Mouse (Mus musculus) gastrocnemius, postnatal 36 days (tissue): ENCODE data around the gene Syf2. TPM values are rescaled to one million over a fixed set of nuclear protein-coding genes. Genes with fewer than 3 reads are reported as not detected.

Experiments used
- DNase-seq, 2 experiments: peaks; one replicate each; pipeline ENCODE4 v3.0.0; 2022
- intact Hi-C: fragments of 180-260 bp; cut with DNase I; formaldehyde crosslinking; loops from one replicate; pipeline ENCODE4 v1.15.1; 2025
- total RNA-seq, 2 experiments: library from RNA; stranded (reverse); gene quantifications; 2 replicates each; pipeline ENCODE4 v1.2.3; 2021

Syf2 gene
- total RNA-seq, 2 experiments from 2014 or later, result 31.4 to 39.2 TPM

DNA sequence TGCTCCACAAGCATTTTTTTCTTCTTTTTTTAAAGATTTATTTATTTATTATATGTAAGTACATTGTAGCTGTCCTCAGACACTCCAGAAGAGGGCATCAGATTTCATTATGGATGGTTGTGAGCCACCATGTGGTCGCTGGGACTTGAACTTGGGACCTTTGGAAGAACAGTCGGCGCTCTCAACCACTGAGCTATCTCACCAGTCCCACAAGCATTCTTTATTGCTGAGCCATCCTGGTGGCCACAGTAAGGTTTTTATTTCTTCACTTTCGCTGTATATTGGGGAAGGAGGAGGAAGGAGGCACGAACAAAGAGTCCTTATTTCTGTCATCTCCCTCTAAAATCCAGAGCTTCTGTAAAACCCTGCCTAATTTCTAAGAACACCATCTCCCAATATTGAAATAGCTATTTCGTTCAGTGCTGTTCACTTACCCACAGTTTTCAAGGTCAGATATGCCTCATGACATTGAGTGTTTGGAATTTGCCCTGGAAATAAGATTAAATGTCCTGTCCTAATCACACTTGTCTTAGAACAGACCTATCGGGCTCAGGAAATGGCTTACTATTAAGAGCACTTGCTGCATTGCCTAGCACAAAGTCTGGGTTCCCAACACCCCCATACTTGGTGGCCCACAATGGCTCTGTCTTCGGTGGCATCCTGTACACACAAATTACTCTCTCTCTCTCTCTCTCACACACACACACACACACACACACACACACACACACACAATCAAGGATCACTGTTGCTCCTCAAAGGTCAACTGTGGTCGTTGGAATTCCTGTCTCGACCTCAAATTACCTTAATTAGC, 8.4 kb upstream of the Syf2 start:
- DNase-seq, result no peak
- intact Hi-C loops, result loop anchor here (5.0 kb wide), 1 partner anchor 70 kb away; the partner anchor contains the start of gene Maco1

DNA sequence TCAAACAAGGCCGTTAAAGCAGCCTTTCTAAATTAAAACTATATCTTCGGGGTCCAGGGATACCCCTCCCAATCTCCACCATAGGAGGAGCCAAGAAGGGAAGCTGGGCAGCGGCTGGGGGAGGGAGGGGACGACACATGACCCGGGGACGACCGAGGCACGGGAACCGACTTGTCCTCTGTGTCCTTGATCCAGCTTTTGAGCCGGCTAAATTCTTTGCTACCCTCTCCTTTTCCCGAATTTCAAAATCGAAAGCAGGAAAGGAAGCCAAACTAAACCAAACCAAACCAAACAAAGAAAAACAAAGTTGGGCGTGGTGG, 7.8 kb upstream of the Syf2 start:
- intact Hi-C loops, result loop anchor here (5.0 kb wide), 1 partner anchor 71 kb away; the partner anchor contains the start of gene Maco1
- peak in 1 of 2 experiments; percentile 66 for DNase-seq

DNA sequence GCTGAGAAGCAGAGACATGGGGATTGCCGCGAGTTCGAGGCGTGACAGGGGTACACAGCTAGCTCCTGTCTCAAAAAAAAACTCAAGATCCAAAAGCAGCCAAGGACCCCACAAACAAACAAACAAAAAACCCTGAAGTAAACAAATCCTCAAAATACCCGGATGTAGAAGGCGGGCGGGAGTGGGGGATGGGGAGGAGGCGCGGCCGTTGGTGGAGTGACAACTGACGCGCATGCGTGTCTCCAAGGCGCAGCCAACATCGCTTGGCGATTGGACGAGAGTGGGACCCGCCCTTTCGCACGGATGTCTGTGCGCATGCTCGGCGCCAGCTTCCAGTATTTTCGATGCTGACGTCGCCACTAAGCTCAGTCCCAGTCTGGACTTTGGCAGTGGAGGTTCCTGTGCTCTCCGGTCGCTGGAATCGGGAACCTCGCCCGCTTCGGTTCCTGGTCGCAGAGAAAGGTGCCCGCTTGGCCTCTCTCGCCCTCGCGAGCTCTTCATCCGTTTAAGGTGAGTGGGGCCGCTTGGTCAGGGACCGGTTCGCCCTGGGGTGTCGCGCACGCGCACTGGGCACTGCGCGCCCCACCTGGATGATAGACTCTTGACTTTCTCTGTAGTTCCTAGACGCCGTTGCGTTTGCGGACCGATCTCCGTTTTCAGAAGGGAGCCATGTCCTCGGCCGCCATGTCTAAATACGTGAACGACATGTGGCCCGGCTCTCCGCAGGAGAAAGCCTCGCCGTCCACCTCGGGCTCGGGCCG, 7.3 kb upstream of the Syf2 start, which contains the start of gene Rsrp1:
Gene Rsrp1 (plus strand): TSS at position 335 of the 761 bp plus-strand sequence.
- intact Hi-C loops, result loop anchor here (5.0 kb wide), 1 partner anchor 71 kb away; the partner anchor contains the start of gene Maco1
- DNase-seq, result peak; percentile 96 to 98

DNA sequence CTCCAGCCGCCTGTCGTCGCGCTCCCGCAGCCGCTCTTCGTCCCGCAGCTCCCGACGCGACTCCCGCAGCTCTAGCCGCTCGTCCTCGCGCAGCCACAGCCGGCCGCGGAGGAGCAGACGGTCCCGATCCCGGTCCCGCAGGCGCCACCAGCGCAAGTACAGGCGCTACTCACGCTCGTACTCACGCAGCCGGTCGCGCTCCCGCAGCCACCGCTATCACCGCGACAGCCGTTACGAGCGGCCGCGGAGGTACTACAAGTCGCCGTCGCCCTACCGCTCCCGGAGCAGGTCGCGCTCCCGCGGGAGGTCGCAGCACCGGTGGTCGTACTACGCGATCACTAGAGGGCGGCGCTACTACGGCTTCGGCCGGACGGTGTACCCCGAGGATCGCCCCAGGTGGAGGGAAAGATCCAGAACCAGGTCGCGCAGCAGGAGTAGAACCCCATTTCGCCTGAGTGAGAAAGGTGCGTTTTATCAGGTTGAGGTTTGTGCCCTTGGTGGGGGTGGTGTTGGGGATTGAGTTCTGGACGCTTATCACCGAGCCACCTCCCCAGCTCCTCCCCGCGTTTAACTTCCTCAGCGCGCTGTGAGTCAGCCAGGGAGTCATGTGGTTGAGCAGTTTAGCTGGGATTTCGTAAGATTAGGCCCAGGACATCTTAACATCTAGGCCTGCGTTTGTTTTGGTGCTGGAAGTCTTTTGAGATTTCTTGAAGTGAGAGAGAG, 6.5 kb upstream of the Syf2 start:
- DNase-seq, result peak; percentile 61 to 64
- intact Hi-C loops, result loop anchor here (5.0 kb wide), 1 partner anchor 72 kb away; the partner anchor contains the start of gene Maco1

DNA sequence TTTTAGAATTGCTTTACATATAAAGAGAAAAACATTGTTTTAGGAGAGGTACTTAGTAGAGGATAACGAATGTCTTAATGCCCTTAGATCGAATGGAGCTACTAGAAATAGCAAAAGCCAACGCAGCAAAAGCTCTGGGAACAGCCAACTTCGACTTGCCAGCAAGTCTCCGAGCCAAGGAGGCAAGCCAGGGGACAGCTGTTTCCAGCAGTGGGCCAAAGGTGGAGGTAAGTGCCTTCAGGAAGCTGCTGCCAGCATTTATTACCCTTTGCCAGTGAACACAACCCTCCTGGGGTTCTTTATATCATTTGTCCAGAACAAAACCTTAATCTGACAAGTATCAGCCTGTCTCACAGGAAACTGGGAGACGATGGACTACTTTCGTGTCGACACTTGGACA, 5.5 kb upstream of the Syf2 start:
- DNase-seq, result peak; percentile 53 to 62
- intact Hi-C loops, result no loop called here

DNA sequence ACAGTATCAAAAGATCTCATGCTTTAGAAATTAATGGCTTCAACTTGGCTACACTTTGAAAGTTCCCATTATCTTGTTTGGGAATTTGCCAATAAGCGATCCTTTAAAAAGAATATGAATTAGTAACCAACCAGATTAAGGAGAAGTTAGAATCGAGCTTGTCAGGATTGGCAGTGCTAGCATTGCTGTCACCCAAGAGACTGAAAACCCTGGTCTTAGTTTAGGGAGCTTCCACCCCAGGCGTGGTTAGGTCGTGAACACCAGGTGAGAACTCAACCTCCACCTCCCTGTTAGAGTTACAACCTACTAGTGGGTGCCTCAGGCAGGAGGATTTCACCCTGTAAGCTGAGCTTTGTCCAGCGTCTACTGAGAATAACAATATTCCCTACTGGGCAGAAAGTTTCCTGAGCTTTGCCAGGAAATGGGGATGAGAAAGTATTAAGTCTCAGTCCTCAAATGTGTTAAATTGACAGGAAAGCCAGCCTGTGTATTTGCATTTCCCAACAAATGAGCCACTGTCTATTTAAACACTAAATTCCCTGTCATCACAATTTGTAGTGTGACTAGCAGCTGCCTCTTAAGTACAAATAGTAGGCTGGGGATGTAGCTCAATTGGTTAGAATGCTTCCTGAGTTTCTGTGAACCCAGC, 2.8 kb upstream of the Syf2 start:
- no peak for DNase-seq
- intact Hi-C loops, result no loop called here

DNA sequence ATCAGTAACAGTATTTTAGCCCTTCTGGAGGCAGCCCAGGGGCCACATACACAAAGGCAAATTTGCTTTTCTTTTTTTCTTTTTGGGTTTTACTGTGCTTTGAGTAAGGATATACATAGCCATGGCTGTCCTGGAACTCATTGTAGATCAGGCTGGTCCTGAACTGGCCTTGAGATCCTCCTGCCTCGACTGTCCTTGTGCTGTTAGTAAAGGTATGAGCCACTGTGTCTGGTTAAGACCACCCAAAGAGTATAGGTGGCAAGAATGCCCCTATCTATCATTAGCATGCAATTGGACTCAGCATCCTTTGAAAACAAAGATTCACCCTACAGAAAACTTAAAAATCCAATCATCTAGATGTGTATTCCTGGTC, 2.2 kb upstream of the Syf2 start:
- intact Hi-C loops, result no loop called here
- DNase-seq, result no peak

DNA sequence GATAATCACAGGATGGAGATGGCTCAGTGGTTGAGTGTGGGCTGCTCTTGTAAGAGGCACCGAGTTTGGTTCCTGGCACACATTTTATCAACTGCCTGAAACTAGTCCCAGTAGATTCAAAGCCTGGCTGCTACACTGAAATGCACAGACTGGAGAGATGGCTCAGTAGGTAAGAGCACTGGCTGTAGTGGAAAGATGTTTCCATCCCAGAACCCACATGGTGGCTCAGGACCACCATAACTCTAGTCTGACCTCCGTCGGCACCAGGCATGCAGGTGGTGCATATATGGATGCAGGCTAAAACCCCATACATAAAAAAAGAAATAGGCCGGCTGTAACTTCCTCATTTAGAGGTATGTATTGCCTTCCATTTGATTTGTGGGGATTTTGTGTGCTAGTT, 1.2 kb upstream of the Syf2 start:
- intact Hi-C loops, result no loop called here

DNA sequence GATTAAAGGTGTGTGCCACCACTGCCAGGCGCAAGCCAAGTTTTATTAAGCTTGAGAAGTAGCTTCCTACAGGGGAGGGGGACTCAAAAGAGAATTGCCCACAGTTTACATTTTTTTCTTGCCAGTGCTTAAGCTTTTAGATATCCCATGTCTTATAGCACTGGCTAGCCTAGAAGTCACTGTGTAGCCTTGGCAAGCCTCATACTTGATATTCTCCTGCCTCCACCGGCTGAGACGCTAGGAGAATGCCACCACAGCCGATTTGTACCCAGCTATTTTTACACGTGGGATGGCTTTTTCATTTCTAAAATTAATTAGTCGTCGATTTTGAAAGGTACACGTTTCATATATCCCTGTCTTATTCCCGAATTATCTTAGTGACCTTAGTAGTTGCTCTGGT, 508 bp upstream of the Syf2 start:
- intact Hi-C loops, result no loop called here
- no peak for DNase-seq

More for the DNA sequence above, 1.2 kb upstream of the Syf2 start:
- no peak for DNase-seq

DNA sequence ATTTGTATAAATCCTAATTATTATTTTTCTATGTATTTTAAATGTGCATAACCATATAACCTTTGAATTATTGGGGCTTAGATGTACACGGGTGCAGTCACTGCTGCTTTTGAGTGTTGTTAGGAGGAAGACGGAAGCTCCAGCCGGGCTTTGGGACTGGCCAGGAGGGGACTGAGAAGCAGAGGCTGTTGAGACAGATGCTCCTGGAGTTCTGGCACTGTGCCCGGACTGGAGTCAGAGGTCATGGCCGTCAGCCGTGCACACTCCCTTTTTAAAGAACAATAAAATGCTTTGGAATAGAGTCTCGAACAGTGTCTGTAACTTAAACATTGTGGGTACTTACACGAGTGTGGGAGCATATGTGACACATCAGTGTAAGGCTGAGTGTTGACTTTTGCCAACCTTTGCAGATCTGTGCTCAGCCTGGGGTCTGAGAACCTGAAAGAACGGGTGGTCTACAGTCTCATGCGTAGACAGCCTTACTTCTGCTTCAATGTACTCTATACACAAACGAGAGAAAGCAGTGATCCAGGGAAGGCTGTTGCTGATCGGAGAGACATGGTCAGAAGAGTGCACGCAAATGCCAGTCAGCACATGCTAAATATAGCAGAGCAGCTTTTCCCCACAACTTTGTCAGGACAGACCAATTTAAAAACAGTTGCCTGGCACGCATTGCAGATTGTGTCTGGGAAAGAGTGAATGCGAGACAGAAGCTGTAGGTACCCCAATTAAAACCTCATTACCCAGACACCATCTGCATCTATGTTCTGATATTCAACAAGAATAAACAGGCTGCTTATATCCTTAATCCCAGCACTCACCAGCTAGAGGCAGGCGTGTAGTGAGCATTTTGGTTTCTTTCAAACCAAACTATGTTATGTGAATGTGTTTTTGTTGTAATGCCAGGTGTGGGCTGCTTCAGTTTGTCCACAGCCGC, 6.8 kb downstream of the Syf2 start:
- no peak for DNase-seq
- intact Hi-C loops, result no loop called here

DNA sequence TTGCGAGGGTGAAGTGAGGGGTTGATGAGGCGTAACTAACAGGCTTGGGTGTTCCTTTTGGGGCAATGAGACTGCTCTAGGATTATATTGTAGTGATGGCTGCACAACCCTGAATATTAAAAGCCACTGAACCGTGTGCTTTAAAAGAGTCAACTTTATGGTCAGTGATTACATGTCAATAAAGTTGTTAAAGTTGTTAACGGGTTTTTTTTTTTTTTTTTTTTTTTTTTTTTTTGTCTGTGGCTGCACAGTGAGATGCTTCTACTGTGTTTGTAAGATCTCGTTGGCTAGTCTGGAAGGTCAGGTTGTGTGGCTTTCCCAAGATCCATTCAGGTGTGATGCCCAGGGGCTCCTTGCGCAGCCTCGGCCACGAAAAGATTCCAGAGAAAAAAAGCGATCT, 9.2 kb downstream of the Syf2 start:
- DNase-seq, result no peak
- intact Hi-C loops, result loop anchor here (10.0 kb wide), 1 partner anchor 385 kb away; no protein-coding TSS in a partner anchor

DNA sequence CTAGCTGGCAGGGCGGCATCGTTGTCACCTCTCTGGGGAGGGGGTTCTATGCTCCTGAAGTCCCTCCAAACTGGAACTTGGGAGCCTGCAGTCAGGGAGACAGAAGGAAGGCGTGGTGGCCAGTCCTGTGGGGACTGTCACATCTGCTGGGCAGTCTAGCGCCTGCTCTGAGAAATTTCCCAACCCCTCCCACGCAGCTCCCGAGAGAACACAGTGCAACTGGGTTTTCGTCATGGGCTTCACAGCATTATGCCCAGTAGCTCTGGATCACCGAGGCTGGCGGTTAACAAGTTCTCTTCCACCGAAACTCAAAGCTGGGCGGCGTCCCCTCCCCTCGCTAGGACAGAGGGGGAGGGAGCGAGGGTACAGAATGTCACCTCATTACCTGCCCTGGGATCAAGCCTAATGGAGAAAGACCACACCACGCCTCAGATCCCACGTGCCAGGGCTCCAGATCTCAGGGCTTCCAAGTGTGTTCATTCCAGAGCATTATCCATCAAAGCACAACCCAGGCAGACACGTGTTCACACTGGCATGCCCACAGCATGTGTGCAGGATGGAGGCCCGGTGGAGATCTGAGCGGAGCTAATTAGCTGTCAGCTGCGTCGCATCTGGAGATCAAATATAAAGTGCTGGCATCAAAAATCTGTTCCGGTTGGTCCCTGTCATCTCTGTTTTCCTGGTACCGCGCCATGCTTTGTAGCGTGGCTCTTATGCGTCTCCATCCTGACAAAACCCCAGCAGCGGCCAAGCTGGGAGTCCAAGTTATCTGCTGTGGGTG, 13.2 kb downstream of the Syf2 start:
- intact Hi-C loops, result loop anchor here (10.0 kb wide), 1 partner anchor 381 kb away; no protein-coding TSS in a partner anchor

DNA sequence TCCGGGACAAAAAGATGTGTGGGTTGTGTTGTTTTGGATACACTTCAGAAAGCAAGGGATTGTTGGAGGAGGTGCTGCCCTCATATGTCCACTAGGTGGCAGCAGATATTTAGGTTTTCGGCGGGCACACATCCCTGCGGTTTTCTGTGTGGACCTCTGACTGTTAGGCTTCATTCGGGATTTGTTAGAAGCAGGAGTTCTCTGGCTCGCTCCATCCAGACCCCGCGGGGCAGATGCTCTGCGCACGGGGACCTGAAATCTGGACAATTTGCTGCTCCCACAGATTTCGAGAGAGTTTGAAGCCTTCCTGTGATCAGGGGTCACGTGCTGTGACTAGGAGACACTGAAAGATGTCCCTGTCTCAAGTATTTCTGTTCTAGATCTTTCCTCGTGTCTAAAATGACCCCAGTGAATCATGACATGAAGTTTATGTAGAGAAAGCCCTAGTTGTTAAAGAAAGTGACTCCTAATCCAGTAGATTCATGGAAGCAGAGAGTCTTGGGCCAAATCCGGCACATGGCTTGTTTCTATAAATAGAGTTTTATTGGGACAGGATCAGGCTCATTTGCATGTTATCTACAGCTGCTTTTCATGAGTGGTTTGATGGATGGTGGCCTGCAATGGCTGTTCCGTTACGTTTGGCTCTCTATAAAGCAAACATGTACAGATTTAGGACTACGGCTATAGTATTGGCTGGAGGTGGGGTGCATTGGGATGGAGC, 15.5 kb downstream of the Syf2 start:
- intact Hi-C loops, result loop anchor here (1.0 to 10.0 kb wide), 3 partner anchors 121 to 379 kb away; no protein-coding TSS in a partner anchor

More for the DNA sequence above, 13.2 kb downstream of the Syf2 start:
- DNase-seq, result no peak

DNA sequence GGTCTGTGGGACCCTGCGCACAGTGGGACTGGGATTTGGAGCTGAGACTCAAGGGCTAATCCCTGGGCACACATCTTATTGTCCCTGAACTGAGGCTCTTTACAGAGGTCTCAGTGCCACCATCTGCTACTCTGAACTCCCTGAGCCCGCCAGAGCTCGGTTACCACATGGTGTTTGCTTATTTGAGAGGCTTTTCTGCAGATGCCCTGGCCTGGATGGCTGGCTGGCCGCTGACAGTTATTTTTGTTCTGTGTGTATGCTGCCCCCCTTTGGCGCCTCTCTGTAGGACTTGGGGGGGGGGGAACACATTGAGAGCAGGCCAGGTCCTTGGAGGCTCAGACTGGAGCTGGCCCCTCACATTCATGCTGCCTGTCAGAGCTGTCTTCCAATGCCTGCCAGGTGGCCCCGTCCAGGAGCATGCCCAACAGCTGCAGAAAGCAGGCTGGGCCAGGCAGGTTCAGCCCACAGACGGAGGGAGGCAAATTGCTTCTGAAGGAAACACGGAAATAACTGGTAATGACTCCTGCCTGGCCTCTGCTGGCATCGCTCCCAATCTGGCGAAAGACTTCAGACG, 19.9 kb downstream of the Syf2 start:
- DNase-seq, result no peak
- intact Hi-C loops, result no loop called here

More for the DNA sequence above, 15.5 kb downstream of the Syf2 start:
- DNase-seq, result peak; percentile 48 to 54

DNA sequence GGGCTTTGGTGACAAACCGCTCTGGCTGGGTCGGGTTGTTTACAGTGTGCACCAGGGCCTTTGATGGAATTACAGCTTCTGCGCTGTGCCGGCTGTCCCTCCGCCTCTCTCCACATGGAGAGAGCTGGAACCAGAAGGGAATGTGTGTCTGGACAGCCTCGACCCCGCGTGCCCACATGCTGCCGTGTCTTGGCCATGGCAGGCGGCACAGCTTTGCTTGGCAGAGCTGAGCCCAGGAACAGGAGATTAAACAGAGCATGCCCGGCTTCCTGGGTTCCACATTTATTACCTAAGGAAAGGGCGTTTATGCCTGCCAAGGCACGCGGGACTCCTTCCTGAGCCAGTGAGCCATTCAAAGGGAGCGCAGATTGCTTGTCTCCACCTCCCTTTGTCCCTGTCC, 23.8 kb downstream of the Syf2 start:
- DNase-seq, result no peak
- intact Hi-C loops, result no loop called here

DNA sequence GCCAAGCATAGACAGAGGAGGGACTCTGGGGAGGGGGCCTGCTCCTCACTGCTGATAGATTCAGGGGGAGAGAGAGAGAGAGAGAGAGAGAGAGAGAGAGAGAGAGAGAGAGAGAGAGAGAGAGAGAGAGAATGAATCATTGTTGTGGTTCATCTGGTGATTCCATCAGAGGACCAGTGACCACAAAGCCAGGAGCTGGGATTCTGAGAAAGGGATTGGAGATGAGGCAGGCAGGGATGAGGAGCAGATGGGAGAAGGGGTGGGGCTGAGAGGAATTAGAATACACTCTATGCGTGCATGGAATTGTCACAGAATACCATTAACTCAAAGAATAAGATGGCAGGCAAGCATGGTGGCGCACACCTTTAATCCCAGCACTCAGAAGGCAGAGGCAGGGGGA, 24.5 kb downstream of the Syf2 start:
- intact Hi-C loops, result no loop called here
- DNase-seq, result no peak

DNA sequence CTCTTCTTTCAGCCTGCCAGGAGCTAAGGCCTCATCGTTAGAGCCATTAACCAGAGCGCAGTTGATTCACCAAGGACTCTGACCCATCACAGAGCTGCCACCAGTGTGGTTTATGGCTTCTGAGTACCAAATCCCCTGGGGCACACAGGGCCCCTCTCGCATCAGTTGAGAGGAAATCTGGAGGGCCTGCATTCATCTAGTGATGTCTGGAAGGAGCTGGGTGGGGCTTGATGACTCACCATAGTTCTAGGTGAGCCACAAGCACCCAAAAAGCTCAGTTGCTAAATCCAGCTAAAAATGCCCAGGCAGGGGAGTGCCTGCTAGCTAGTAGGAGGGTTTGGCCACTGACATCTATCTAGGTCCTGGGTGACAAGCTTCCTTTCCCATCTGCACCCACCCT, 25.1 kb downstream of the Syf2 start:
- intact Hi-C loops, result no loop called here
- no peak for DNase-seq
